Mouse (Mus musculus): ENCODE results near the gene Gjb2. TPM values are rescaled to one million over a fixed set of nuclear protein-coding genes. Genes with fewer than 3 reads are reported as not detected.

The Gjb2 gene
- polyA plus RNA-seq, 1 experiment from 2014 or later = 78.1 TPM

GRCm38 (mm10) chr14:57105111-57105510, 609 bp upstream of the Gjb2 start:
- DNase-seq (ENCODE audit: low spot score) (no peak), ATAC-seq (ENCODE audit: low FRiP score, low TSS enrichment) (no peak)
- no peak for TF ChIP-seq EP300 (optimal IDR thresholded peaks at IDR 0.05)
- TF ChIP-seq CTCF (IDR thresholded peaks at IDR 0.05; ENCODE audit: low read depth) = no peak
- 14% methylated on average over 14 of the region's 14 CpGs for WGBS
- peaks cover 3% of the 10 kb centered on the region; the same call in 1 of the 2 replicates for H3K27me3 ChIP-seq (ENCODE audit: control insufficient read depth, insufficient read depth, low read length)
- H3K9me3 ChIP-seq (ENCODE audit: control insufficient read depth, low read length) = no peaks in the 10 kb centered on the region
- H3K9ac ChIP-seq (ENCODE audit: low read length) = no peak overlapping the region
- H3K4me3 ChIP-seq (ENCODE audit: low read depth, low read length) = peak overlapping the region; percentile 66; the same call in 1 of the 2 replicates
- H3K4me1 ChIP-seq (replicated peaks; ENCODE audit: control insufficient read depth, insufficient read depth) = no peaks in the 10 kb centered on the region
- 0 out of 2 replicates have a peak overlapping the region, but pooled peaks have one; percentile 9 for H3K27ac ChIP-seq (replicated peaks)
- peak overlapping the region; percentile 100; the same call in 1 of the 2 replicates for H3K4me2 ChIP-seq (replicated peaks; ENCODE audit: low read depth)
- no peaks in the 10 kb centered on the region for H3K36me3 ChIP-seq (ENCODE audit: control insufficient read depth, insufficient read depth, low read length)

DNA sequence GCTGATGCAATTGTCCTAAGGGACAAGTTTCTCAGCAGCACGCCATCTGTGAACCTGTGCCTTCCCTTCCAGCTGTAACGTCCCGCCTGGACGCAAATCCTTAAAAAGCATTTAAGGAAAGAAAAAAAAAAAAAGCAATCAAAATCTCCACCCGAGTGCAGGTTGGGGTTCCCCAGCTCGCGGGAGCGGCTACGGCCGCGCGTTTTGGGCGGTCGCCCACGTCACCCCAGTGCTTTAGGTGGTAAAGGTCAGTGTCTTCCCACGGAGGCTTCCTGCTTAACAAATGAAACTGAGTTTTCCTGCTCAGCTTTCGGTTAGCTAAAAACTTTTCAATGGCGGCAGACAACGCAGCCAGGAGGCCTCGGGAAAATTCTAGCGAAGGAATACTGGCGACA, 794 bp downstream of the Gjb2 start:
- 4% methylated on average over 22 of the region's 22 CpGs for WGBS
- TF ChIP-seq CTCF (IDR thresholded peaks at IDR 0.05; ENCODE audit: low read depth) (no peak), EP300 (optimal IDR thresholded peaks at IDR 0.05) (no peak)
- ATAC-seq (ENCODE audit: low FRiP score, low TSS enrichment) (no peak; the same call in 1 of the 2 replicates), DNase-seq (ENCODE audit: low spot score) (no peak)
- Histone ChIP-seq H3K27ac (replicated peaks) (peak overlapping the region; percentile 45; the same call in 1 of the 2 replicates), H3K27me3 (ENCODE audit: control insufficient read depth, insufficient read depth, low read length) (peaks cover 3% of the 10 kb centered on the region; the same call in 1 of the 2 replicates), H3K36me3 (ENCODE audit: control insufficient read depth, insufficient read depth, low read length) (no peaks in the 10 kb centered on the region), H3K4me2 (replicated peaks; ENCODE audit: low read depth) (peak overlapping the region; percentile 100), H3K9ac (ENCODE audit: low read length) (peak overlapping the region; percentile 65), H3K9me3 (ENCODE audit: control insufficient read depth, low read length) (no peaks in the 10 kb centered on the region), H3K4me3 (ENCODE audit: low read depth, low read length) (peak overlapping the region; percentile 66), H3K4me1 (replicated peaks; ENCODE audit: control insufficient read depth, insufficient read depth) (no peaks in the 10 kb centered on the region)

DNA sequence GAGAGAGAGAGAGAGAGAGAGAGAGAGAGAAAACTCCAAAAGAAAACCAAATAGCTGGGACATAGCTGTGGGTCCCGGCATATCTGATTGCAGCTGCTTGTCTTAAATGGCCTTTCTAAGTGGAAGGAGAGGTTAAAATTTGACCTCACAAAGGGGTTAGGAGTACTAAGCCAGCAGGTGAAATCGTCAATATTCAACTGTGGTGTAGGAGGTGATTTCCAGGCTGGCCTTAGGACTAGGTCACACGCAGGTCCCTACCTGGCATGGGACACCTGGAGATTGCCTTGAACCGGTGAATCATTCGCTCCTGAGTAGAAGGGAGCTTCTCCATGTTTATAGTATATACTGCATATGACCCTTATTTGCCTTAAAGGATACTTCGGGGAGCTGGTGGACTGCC, 1.4 kb downstream of the Gjb2 start:
- TF ChIP-seq CTCF (IDR thresholded peaks at IDR 0.05; ENCODE audit: low read depth) (no peak), EP300 (optimal IDR thresholded peaks at IDR 0.05) (no peak)

GRCm38 (mm10) chr14:57101623-57102022, 2.9 kb downstream of the Gjb2 start:
- DNase-seq (ENCODE audit: low spot score) (no peak), ATAC-seq (ENCODE audit: low FRiP score, low TSS enrichment) (no peak)
- Histone ChIP-seq H3K9ac (ENCODE audit: low read length) (no peak overlapping the region), H3K27me3 (ENCODE audit: control insufficient read depth, insufficient read depth, low read length) (peaks cover 3% of the 10 kb centered on the region; the same call in 1 of the 2 replicates), H3K4me1 (replicated peaks; ENCODE audit: control insufficient read depth, insufficient read depth) (no peaks in the 10 kb centered on the region), H3K4me2 (replicated peaks; ENCODE audit: low read depth) (no peak overlapping the region), H3K27ac (replicated peaks) (no peak overlapping the region), H3K36me3 (ENCODE audit: control insufficient read depth, insufficient read depth, low read length) (no peaks in the 10 kb centered on the region), H3K4me3 (ENCODE audit: low read depth, low read length) (no peak overlapping the region), H3K9me3 (ENCODE audit: control insufficient read depth, low read length) (no peaks in the 10 kb centered on the region)
- 56% methylated on average over 7 of the region's 7 CpGs for WGBS
- TF ChIP-seq EP300 (optimal IDR thresholded peaks at IDR 0.05) = no peak
- TF ChIP-seq CTCF (IDR thresholded peaks at IDR 0.05; ENCODE audit: low read depth) = no peak

More for the DNA sequence above, 1.4 kb downstream of the Gjb2 start:
- Histone ChIP-seq H3K27me3 (ENCODE audit: control insufficient read depth, insufficient read depth, low read length) (peaks cover 3% of the 10 kb centered on the region; the same call in 1 of the 2 replicates), H3K4me1 (replicated peaks; ENCODE audit: control insufficient read depth, insufficient read depth) (no peaks in the 10 kb centered on the region), H3K9me3 (ENCODE audit: control insufficient read depth, low read length) (no peaks in the 10 kb centered on the region), H3K27ac (replicated peaks) (no peak overlapping the region), H3K4me2 (replicated peaks; ENCODE audit: low read depth) (peak overlapping the region; percentile 100), H3K36me3 (ENCODE audit: control insufficient read depth, insufficient read depth, low read length) (no peaks in the 10 kb centered on the region), H3K9ac (ENCODE audit: low read length) (no peak overlapping the region), H3K4me3 (ENCODE audit: low read depth, low read length) (peak overlapping the region; percentile 66)
- no peak for ATAC-seq (ENCODE audit: low FRiP score, low TSS enrichment)
- WGBS = 69% methylated on average over 6 of the region's 6 CpGs
- no peak for DNase-seq (ENCODE audit: low spot score)

DNA sequence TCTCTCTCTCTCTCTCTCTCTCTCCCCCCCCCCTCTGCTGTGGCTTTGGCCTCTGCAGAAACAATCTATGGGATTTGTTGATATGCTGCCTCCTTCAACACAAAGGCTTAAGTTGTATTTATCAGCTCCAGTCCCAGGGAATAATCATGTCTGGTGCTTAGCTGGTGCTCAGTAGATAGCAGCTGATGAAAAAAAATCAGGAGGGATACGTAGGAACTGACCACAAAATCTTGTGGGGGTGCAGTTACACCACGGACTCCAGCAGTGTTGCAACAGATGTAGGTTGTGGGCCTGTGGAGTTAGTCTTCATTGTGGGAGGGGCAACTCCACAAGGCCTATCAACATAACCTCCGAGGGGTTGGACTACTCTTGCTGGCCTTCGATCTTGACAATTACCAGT, 8.6 kb downstream of the Gjb2 start:
- ATAC-seq (ENCODE audit: low FRiP score, low TSS enrichment) (no peak), DNase-seq (ENCODE audit: low spot score) (no peak)
- Histone ChIP-seq H3K4me3 (ENCODE audit: low read depth, low read length) (no peak overlapping the region), H3K4me2 (replicated peaks; ENCODE audit: low read depth) (no peak overlapping the region), H3K9ac (ENCODE audit: low read length) (no peak overlapping the region), H3K27me3 (ENCODE audit: control insufficient read depth, insufficient read depth, low read length) (no peaks in the 10 kb centered on the region), H3K9me3 (ENCODE audit: control insufficient read depth, low read length) (no peaks in the 10 kb centered on the region), H3K27ac (replicated peaks) (no peak overlapping the region), H3K4me1 (replicated peaks; ENCODE audit: control insufficient read depth, insufficient read depth) (no peaks in the 10 kb centered on the region), H3K36me3 (ENCODE audit: control insufficient read depth, insufficient read depth, low read length) (no peaks in the 10 kb centered on the region)
- TF ChIP-seq EP300 (optimal IDR thresholded peaks at IDR 0.05) (no peak), CTCF (IDR thresholded peaks at IDR 0.05; ENCODE audit: low read depth) (no peak)
- 73% methylated on average over 4 of the region's 4 CpGs for WGBS

DNA sequence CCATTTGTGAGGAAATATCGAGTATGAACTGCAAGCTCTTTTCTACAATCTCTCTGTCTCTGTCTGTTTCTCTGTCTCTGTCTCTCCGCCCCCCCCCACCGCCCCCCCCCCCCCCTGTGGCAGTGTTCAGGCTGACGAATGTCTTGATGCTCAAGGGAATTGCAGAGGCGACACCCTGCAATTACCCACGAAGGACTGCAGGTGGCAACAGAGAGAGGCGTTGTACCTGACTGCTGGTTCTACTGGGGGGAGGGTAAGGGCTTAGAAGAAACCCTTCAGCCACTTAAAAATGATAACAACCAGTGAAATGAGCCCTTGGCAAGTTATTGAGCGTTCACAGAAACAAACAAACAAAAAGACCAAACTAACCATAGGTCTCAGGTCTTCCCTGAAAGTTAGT, 11.5 kb downstream of the Gjb2 start:
- Histone ChIP-seq H3K27me3 (ENCODE audit: control insufficient read depth, insufficient read depth, low read length) (no peaks in the 10 kb centered on the region), H3K27ac (replicated peaks) (no peak overlapping the region), H3K9ac (ENCODE audit: low read length) (no peak overlapping the region), H3K4me2 (replicated peaks; ENCODE audit: low read depth) (no peak overlapping the region), H3K36me3 (ENCODE audit: control insufficient read depth, insufficient read depth, low read length) (no peaks in the 10 kb centered on the region), H3K4me1 (replicated peaks; ENCODE audit: control insufficient read depth, insufficient read depth) (no peaks in the 10 kb centered on the region), H3K4me3 (ENCODE audit: low read depth, low read length) (no peak overlapping the region), H3K9me3 (ENCODE audit: control insufficient read depth, low read length) (no peaks in the 10 kb centered on the region)
- DNase-seq (ENCODE audit: low spot score) (peak; percentile 61), ATAC-seq (ENCODE audit: low FRiP score, low TSS enrichment) (no peak; the same call in 1 of the 2 replicates)
- WGBS = 6% methylated on average over 7 of the region's 8 CpGs
- TF ChIP-seq CTCF (IDR thresholded peaks at IDR 0.05; ENCODE audit: low read depth) (peak; percentile 79), EP300 (optimal IDR thresholded peaks at IDR 0.05) (no peak)

Measured in stomach, postnatal 0 days (tissue).